Mouse (Mus musculus): ENCODE results near the gene Klhdc10. TPM values are rescaled to one million over a fixed set of nuclear protein-coding genes. Genes with fewer than 3 reads are reported as not detected.
A peak's percentile ranks its signal among the peaks of the same experiment; 100 is the strongest.

The Klhdc10 gene
- polyA plus RNA-seq, 1 experiment from 2014 or later, result 10.0 TPM

GRCm38 (mm10) chr6:30459811-30460749, 58.4 kb downstream of the Klhdc10 start:
- Histone ChIP-seq H3K9ac (ENCODE audit: low read depth, low read length) (peak overlapping the region; percentile 79), H3K36me3 (ENCODE audit: control insufficient read depth, insufficient read depth, low read length) (peaks cover 7% of the 10 kb centered on the region; the same call in 1 of the 2 replicates), H3K9me3 (ENCODE audit: control insufficient read depth, low read length) (no peaks in the 10 kb centered on the region), H3K27ac (ENCODE audit: low read length) (peak overlapping the region; percentile 71), H3K27me3 (replicated peaks; ENCODE audit: control insufficient read depth, insufficient read depth, low read length) (no peaks in the 10 kb centered on the region), H3K4me1 (ENCODE audit: control insufficient read depth, insufficient read depth, low read length) (peaks cover 31% of the 10 kb centered on the region), H3K4me2 (ENCODE audit: low read depth, low read length) (peak overlapping the region; percentile 90), H3K4me3 (ENCODE audit: low read length) (peak overlapping the region; percentile 55)
- peak; percentile 40 for ATAC-seq
- WGBS, result 6% methylated on average over 40 of the region's 40 CpGs

- peak overlapping the region; percentile 71 for H3K27ac ChIP-seq (ENCODE audit: low read length)
Observed at GRCm38 (mm10) chr6:30460750-30461446, 59.2 kb downstream of the Klhdc10 start.

GRCm38 (mm10) chr6:30461755-30462344, 60.2 kb downstream of the Klhdc10 start:
- peaks cover 31% of the 10 kb centered on the region for H3K4me1 ChIP-seq (ENCODE audit: control insufficient read depth, insufficient read depth, low read length)
- ATAC-seq, result no peak
- no peaks in the 10 kb centered on the region for H3K9me3 ChIP-seq (ENCODE audit: control insufficient read depth, low read length)
- 87% methylated on average over 12 of the region's 13 CpGs for WGBS
- no peak overlapping the region for H3K4me2 ChIP-seq (ENCODE audit: low read depth, low read length)
- H3K27ac ChIP-seq (ENCODE audit: low read length), result peak overlapping the region; percentile 71; the same call in 1 of the 2 replicates
- no peaks in the 10 kb centered on the region for H3K36me3 ChIP-seq (ENCODE audit: control insufficient read depth, insufficient read depth, low read length)
- no peak overlapping the region for H3K4me3 ChIP-seq (ENCODE audit: low read length)
- H3K9ac ChIP-seq (ENCODE audit: low read depth, low read length), result no peak overlapping the region
- H3K27me3 ChIP-seq (replicated peaks; ENCODE audit: control insufficient read depth, insufficient read depth, low read length), result no peaks in the 10 kb centered on the region

More at GRCm38 (mm10) chr6:30460750-30461446, 59.2 kb downstream of the Klhdc10 start:
- Histone ChIP-seq H3K4me3 (ENCODE audit: low read length) (no peak overlapping the region), H3K36me3 (ENCODE audit: control insufficient read depth, insufficient read depth, low read length) (0 out of 2 replicates have a peak, but pooled peaks cover 2% of the 10 kb centered on the region), H3K4me1 (ENCODE audit: control insufficient read depth, insufficient read depth, low read length) (peaks cover 31% of the 10 kb centered on the region), H3K9me3 (ENCODE audit: control insufficient read depth, low read length) (no peaks in the 10 kb centered on the region), H3K27me3 (replicated peaks; ENCODE audit: control insufficient read depth, insufficient read depth, low read length) (no peaks in the 10 kb centered on the region), H3K4me2 (ENCODE audit: low read depth, low read length) (peak overlapping the region; percentile 90), H3K9ac (ENCODE audit: low read depth, low read length) (peak overlapping the region; percentile 79)
- 19% methylated on average over 19 of the region's 19 CpGs for WGBS
- peak; percentile 70 for ATAC-seq

GRCm38 (mm10) chr6:30462822-30463221, 61.2 kb downstream of the Klhdc10 start:
- no peaks in the 10 kb centered on the region for H3K9me3 ChIP-seq (ENCODE audit: control insufficient read depth, low read length)
- H3K4me2 ChIP-seq (ENCODE audit: low read depth, low read length), result 0 out of 2 replicates have a peak overlapping the region, but pooled peaks have one; percentile 14
- peak overlapping the region; percentile 33 for H3K27ac ChIP-seq (ENCODE audit: low read length)
- no peak overlapping the region; the same call in 1 of the 2 replicates for H3K9ac ChIP-seq (ENCODE audit: low read depth, low read length)
- no peaks in the 10 kb centered on the region for H3K27me3 ChIP-seq (replicated peaks; ENCODE audit: control insufficient read depth, insufficient read depth, low read length)
- no peaks in the 10 kb centered on the region for H3K36me3 ChIP-seq (ENCODE audit: control insufficient read depth, insufficient read depth, low read length)
- H3K4me3 ChIP-seq (ENCODE audit: low read length), result no peak overlapping the region
- 0 out of 2 replicates have a peak, but pooled peaks have one; percentile 17 for ATAC-seq
- WGBS, result 26% methylated on average over 7 of the region's 7 CpGs
- peaks cover 31% of the 10 kb centered on the region for H3K4me1 ChIP-seq (ENCODE audit: control insufficient read depth, insufficient read depth, low read length)

GRCm38 (mm10) chr6:30465586-30465985, 63.9 kb downstream of the Klhdc10 start:
- Histone ChIP-seq H3K27me3 (replicated peaks; ENCODE audit: control insufficient read depth, insufficient read depth, low read length) (no peaks in the 10 kb centered on the region), H3K27ac (ENCODE audit: low read length) (no peak overlapping the region), H3K4me3 (ENCODE audit: low read length) (no peak overlapping the region), H3K9ac (ENCODE audit: low read depth, low read length) (no peak overlapping the region), H3K4me2 (ENCODE audit: low read depth, low read length) (no peak overlapping the region), H3K9me3 (ENCODE audit: control insufficient read depth, low read length) (no peaks in the 10 kb centered on the region), H3K4me1 (ENCODE audit: control insufficient read depth, insufficient read depth, low read length) (peaks cover 22% of the 10 kb centered on the region), H3K36me3 (ENCODE audit: control insufficient read depth, insufficient read depth, low read length) (no peaks in the 10 kb centered on the region)
- WGBS, result 79% methylated on average over 11 of the region's 11 CpGs
- no peak for ATAC-seq

- 86% methylated on average over 1 of the region's 1 CpGs for WGBS
Observed at GRCm38 (mm10) chr6:30468058-30468457, 66.4 kb downstream of the Klhdc10 start.

GRCm38 (mm10) chr6:30468684-30469083, 67.0 kb downstream of the Klhdc10 start:
- no peaks in the 10 kb centered on the region for H3K4me1 ChIP-seq (ENCODE audit: control insufficient read depth, insufficient read depth, low read length)
- ATAC-seq, result no peak; the same call in 1 of the 2 replicates
- no peaks in the 10 kb centered on the region for H3K27me3 ChIP-seq (replicated peaks; ENCODE audit: control insufficient read depth, insufficient read depth, low read length)
- no peak overlapping the region; the same call in 1 of the 2 replicates for H3K9ac ChIP-seq (ENCODE audit: low read depth, low read length)
- no peak overlapping the region for H3K27ac ChIP-seq (ENCODE audit: low read length)
- H3K4me3 ChIP-seq (ENCODE audit: low read length), result no peak overlapping the region
- no peak overlapping the region for H3K4me2 ChIP-seq (ENCODE audit: low read depth, low read length)
- WGBS, result 59% methylated on average over 12 of the region's 12 CpGs
- H3K36me3 ChIP-seq (ENCODE audit: control insufficient read depth, insufficient read depth, low read length), result no peaks in the 10 kb centered on the region
- no peaks in the 10 kb centered on the region for H3K9me3 ChIP-seq (ENCODE audit: control insufficient read depth, low read length)

More at GRCm38 (mm10) chr6:30468058-30468457, 66.4 kb downstream of the Klhdc10 start:
- H3K36me3 ChIP-seq (ENCODE audit: control insufficient read depth, insufficient read depth, low read length), result no peaks in the 10 kb centered on the region
- H3K4me2 ChIP-seq (ENCODE audit: low read depth, low read length), result no peak overlapping the region
- no peaks in the 10 kb centered on the region for H3K27me3 ChIP-seq (replicated peaks; ENCODE audit: control insufficient read depth, insufficient read depth, low read length)
- no peak overlapping the region for H3K4me3 ChIP-seq (ENCODE audit: low read length)
- H3K9ac ChIP-seq (ENCODE audit: low read depth, low read length), result no peak overlapping the region
- H3K9me3 ChIP-seq (ENCODE audit: control insufficient read depth, low read length), result no peaks in the 10 kb centered on the region
- no peak for ATAC-seq
- H3K4me1 ChIP-seq (ENCODE audit: control insufficient read depth, insufficient read depth, low read length), result peaks cover 4% of the 10 kb centered on the region; the same call in 1 of the 2 replicates
- no peak overlapping the region for H3K27ac ChIP-seq (ENCODE audit: low read length)

GRCm38 (mm10) chr6:30469370-30469769, 67.7 kb downstream of the Klhdc10 start:
- Histone ChIP-seq H3K4me3 (ENCODE audit: low read length) (no peak overlapping the region), H3K36me3 (ENCODE audit: control insufficient read depth, insufficient read depth, low read length) (no peaks in the 10 kb centered on the region), H3K9ac (ENCODE audit: low read depth, low read length) (no peak overlapping the region), H3K4me2 (ENCODE audit: low read depth, low read length) (no peak overlapping the region), H3K9me3 (ENCODE audit: control insufficient read depth, low read length) (no peaks in the 10 kb centered on the region), H3K4me1 (ENCODE audit: control insufficient read depth, insufficient read depth, low read length) (no peaks in the 10 kb centered on the region), H3K27me3 (replicated peaks; ENCODE audit: control insufficient read depth, insufficient read depth, low read length) (no peaks in the 10 kb centered on the region), H3K27ac (ENCODE audit: low read length) (no peak overlapping the region)
- WGBS, result 80% methylated on average over 12 of the region's 12 CpGs
- no peak; the same call in 1 of the 2 replicates for ATAC-seq

GRCm38 (mm10) chr6:30471706-30472105, 70.0 kb downstream of the Klhdc10 start:
- 78% methylated on average over 3 of the region's 3 CpGs for WGBS
- H3K27ac ChIP-seq (ENCODE audit: low read length), result no peak overlapping the region

More at GRCm38 (mm10) chr6:30471706-30472105, 70.0 kb downstream of the Klhdc10 start:
- Histone ChIP-seq H3K9ac (ENCODE audit: low read depth, low read length) (no peak overlapping the region), H3K4me2 (ENCODE audit: low read depth, low read length) (no peak overlapping the region), H3K36me3 (ENCODE audit: control insufficient read depth, insufficient read depth, low read length) (no peaks in the 10 kb centered on the region), H3K4me3 (ENCODE audit: low read length) (no peak overlapping the region), H3K4me1 (ENCODE audit: control insufficient read depth, insufficient read depth, low read length) (peaks cover 4% of the 10 kb centered on the region), H3K27me3 (replicated peaks; ENCODE audit: control insufficient read depth, insufficient read depth, low read length) (no peaks in the 10 kb centered on the region), H3K9me3 (ENCODE audit: control insufficient read depth, low read length) (no peaks in the 10 kb centered on the region)
- ATAC-seq, result no peak

All from intestine, embryonic 16.5 days (tissue).